Mouse (Mus musculus) C2C12 (cell line): ENCODE data around the gene Spdye4b.
"Not testable (repeated sequence)": the region's sequence is repeated elsewhere in the genome, so short reads cannot be mapped to it uniquely, and the experiment has no call there.

ENCODE experiments used
- CTCF ChIP-seq: IDR thresholded peaks from one replicate; pipeline ENCODE4 v1.5.1; 2011; ENCODE audit not compliant: control insufficient read depth, insufficient read depth, insufficient read length
- MYOD1 ChIP-seq: IDR thresholded peaks from one replicate; pipeline ENCODE4 v1.6.1; 2011; ENCODE audit warnings: low read depth; ENCODE audit not compliant: control insufficient read depth, insufficient read length

DNA sequence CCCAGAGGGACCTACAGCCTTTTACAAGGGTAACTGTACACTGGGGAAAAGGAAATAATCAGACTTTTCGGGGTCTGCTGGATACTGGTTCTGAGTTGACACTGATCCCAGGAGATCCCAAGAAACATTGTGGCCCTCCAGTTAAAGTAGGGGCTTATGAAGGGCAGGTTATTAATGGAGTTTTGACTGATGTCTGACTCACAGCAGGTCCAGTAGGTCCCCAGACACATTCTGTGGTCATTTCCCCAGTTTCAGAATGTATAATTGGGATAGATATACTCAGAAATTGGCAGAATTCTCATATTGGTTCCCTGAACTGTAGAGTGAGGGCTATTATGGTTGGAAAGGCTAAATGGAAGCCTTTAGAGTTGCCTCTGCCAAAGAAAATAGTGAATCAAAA is 7.2 kb downstream of the Spdye4b start:
- TF ChIP-seq MYOD1, CTCF: not testable (repeated sequence)
